Mouse (Mus musculus) right cerebral cortex, adult 2 months (tissue): ENCODE measurements around the gene Kif1c.
A peak's percentile ranks its signal among the peaks of the same experiment; 100 is the strongest.

ENCODE experiments used
- DNase-seq, 2 experiments: peaks; one replicate each; pipeline ENCODE4 v3.0.0; 2021 to 2022; ENCODE audit warnings: low spot score in 2 of 2

Gene Kif1c

DNA sequence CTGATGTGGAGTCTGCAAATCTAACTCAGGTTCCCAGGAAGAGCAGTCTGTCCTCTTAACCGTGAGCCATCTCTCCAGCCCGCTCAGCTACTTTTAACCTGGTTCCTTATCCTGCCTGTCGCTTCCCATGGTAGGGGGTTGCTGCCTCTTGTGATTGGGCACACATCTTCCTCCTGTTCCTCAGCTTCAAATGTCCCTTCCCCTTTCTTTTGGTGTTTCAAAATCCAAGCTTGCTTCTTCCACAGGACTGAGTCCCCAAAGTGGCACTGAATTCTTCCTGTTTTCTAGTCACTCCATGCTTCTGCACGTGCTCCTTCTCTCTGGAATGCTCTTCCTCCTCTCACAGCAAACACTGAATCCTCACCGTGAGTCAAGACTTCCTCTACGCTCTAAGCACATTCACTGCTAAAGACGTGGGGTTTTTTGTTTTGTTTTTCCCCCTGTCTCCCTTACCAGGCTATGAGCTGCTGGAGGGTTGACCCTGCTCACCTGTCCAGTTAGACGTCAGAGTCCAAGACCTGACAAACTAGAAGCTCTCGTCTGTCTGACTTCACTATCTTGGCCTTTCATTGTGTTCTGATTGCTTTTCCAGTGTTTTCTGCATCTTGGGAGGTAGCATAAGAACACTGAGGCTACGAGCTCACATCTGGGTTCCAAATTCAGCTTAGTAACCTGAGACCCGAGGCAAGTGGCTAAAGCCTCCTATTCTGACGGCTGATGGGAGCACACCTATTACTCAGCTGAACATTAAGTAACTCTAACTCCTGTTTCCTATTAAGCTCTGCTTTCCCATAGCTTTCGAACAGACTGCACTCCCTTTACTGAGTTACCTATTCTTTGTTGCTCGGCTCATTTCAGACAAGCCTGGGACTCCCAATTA, 32.8 kb upstream of the Kif1c start:
- no peak for DNase-seq

DNA sequence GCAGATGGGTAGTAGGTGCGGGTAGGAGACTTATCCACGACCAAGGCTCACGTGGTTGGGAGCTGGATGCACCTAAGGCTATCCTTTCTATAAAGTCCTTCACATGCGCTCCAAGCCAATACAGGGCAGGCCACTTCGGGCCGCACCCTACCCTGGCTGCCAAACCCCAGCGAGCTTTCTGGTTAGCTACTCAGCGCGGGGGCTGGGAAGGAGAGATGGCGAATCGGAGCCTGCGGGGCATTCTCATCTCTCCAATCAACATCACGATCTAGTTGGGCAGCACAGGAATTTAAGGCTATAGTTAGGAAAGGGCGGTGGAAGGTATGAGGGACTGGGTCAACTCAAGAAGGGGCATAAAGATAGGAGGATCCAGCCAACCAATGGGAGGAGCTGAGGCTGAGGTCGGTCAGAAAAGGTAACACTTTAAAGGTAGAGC, 32.0 kb upstream of the Kif1c start:
- no peak for DNase-seq

DNA sequence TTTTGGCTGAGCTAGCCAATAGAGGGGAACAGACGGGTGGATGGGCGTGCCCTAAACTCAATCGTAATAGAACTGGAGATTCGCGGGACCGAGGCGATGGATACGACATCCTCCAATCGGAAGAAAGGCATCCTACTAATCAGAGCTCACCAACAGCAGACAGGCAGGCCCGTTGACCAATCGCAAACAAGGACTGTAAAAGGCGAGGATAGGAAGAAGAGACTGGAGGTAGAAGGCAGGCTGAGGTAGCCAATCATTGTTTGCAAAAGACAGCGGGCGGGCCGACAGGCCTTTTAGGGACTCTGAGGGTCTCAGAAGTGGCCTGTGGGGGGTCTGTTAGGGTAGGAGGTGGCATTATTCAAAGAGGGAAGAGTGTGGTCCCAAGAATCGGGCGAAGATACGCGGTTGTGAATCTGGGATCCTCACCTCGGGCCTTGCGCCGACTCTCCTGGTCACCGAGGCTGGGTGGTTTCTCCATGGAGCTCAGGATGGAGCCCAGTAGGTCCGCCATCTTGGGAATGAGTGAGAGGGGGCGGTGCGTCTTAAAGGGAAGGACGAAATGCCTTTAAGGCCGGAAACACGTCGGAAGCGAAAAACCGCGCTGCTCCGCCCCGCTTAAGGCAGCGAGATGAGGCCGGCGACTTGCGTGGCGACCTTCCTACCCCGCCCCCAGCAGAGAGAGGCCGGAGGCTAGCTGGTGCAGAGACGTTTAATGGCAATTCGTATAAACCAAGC, 31.4 kb upstream of the Kif1c start, which contains the start of gene Spag7:
Gene Spag7, minus strand, starts transcription at position 646 of the 735 bp plus-strand sequence.
- peak; percentile 98 to 99 for DNase-seq

DNA sequence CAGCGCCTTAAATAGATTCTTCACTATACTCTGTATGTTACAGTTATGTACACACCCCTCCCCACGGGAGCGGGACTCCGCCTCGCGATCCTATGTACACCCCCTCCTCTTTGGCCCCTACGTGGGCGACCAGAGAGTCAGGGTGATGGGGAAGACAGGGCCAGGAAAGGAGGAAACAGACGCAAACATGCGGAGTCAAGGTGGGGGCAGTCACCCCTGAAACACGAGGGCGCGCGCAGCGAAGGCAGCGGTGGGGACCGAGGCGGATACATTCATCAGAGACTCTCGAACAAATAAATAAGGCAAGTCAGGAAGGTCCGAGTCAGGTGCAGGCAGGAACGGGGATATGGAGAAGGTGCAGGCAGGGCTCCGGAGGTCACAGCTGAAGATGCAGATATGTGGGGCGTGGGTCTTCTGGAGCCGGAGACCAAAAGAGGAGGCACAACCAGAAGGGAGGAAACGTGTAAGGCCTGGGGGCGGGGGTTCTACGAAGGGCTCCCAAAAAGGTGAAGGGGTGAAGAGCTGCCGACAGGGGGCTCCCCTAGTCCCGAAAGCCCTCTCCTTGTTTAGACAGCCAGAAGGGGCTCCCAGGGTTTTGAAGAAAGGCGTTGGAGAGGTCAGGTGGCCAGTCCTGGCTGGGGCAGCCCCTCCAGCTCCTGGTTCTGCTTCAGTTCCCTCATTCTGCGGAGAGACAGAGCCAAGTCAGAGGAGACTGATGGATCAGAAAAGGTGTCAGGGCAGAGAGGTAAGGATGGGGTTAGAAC, 30.6 kb upstream of the Kif1c start:
- DNase-seq, result peak; percentile 59 to 64

DNA sequence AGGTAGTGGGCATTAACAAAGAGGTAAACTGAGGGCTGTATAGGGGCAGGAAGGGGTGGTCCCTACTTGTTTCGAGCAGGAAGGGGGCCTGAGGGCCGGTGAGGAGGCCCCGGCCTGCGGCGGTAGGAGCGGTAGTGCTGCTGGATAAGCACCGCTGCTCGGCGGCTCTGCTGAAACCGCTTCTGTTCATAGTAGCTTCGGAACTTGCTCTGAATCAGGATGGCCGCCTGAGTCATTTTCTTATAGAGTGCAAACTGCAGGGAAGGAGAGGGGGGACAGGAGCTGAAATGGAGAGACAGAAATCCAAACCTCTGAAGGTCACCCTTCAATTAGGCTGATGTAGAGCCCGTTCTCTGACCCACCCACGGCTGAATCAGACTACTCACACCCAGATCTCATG, 29.9 kb upstream of the Kif1c start:
- DNase-seq, result peak in 1 of 2 experiments; percentile 42

DNA sequence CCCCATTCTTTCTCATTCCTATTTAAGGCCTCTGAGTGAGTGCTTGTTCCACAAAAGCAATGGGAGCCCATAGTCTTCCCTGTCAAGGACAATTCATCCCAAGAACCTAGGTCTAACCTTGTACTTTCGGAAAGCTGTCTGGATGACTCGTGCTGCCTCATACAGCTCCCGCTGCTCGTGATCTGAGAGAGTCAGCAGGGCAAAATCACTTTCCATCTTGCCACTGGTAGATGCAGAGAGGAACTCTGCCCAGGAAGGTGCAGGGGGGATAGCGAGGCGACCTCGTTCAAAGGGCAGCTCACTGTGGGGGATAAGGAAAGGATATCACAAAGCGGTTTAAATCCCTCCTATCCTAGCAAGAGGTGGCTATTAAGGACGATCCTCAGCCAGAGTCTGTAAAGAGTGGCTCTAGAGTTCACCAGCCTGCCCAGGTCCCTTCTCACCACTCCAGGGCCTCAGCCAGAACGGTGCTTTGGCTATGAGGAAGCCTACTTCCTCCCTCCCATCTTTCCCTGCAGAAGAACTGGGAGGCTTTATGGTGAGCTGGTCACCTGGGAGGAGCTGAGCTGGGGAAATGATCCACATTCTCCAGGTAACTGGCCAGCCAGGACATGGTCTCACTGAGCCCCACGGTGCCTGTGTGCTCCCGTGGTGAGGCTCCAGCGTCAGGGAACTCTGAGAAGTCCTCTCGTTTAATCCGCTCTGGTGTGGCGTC, 28.9 kb upstream of the Kif1c start:
- no peak for DNase-seq

DNA sequence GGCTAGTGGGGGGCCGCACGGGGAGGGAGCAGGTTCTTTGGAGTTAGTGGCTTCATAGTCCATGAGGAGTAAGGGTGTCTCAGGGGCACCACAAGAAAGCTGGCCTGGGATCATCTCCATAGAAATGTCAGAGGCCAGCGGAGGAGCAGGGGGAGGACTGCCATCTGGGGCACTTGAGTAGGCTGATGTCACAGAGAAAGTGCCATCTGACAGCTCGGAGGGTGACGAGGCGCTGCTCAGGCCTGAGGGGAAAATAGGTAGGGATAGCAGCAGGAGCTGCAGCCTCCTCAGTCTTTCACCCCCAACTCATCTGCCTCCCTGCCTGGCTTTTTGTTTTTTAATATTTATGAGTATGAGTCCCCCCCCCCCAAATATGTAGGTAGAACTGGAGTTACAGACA, 26.3 kb upstream of the Kif1c start:
- DNase-seq, result no peak

DNA sequence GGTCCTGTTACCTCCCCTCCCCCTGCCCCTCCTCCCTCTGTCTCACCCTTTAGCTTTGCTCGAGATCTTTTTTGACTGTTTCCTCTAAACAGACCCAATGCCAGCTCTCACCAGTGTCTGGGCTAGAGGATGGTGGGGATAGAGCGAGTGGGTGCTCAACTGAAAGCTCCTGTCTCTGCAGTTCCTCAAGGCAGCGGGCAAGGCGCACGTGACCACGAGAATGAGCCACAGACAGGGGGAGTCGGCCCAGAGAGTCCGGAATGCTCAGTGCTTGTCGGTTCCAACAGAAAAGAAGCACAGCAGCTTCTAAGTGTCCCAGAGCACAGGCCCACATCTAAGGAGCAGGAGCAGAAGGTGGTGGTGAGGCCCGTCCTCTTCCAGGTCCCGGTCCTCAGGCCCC, 25.8 kb upstream of the Kif1c start:
- no peak for DNase-seq

DNA sequence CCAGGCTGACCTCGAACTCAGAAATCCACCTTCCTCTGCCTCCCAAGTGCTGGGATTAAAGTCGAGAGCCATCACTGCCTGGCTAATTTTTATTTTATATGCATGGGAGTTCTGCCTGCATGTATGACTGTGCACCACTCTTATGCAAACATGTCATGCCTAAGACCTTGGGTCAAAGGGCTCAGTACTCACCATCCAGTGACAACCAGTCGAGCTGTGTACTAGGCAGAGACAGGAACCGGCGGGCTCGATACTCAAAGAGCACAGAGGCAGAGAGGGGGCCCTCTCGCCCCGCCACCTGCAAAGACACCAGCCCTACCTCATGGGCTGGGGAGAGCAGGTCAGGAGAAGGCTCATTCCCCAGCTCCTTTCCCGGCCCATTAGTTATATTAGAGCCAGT, 22.3 kb upstream of the Kif1c start:
- no peak for DNase-seq

DNA sequence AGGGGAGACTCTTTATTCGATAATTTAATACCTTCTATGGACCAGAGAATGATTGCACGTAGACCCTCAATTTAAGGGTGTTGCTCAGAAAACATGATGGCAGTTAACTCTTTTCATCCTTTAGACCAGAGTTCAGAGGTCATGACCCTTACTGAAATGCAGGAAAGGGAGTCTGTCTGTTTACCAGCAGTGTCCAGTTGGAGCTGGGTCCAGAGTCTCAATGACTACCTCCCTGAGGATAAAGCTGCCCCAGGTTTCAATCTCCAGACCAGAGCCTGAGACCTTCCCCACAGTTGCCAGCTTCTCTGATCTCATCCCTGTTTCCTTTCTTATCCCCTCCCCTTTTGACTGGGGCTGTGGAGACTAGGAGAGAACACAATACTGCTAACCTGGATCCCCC, 21.8 kb upstream of the Kif1c start:
- no peak for DNase-seq

DNA sequence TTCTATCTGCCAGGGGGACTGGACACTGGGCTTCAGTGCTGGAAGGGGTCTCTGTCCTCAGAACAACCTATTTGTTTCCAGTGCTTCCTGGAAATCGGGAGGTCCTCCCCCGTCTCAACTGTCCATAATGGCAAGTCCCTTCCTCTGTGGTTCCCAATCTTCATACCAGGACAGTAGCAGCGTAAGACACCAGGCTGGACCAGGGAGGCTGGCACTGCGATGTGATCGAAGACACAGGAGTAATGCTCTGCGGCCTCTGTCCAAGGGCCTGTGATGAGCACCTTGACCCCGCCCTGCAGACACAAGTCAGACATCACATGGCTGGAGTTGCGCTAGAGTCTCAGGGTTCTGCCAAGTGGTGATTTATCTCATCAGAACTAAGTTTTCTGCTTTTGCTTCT, 21.0 kb upstream of the Kif1c start:
- DNase-seq, result no peak

DNA sequence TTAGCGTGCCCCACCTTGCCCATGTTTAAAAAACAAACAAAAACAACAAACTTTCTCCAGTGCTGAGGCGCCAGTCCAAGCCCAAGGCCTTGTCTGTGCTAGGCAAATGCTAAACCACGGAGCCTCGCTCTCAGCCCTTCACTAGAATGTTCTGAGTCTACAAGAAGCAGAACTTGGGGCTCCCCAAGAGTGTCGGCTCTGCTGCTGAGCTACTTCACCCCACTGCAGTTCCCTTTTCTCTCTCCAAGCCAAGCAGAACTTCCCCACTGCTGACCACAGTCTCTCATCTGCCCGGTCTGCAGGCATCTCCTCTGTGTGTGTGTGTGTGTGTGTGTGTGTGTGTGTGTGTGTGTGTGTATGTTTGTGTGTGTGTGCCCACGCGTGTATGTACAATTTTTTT, 20.5 kb upstream of the Kif1c start:
- no peak for DNase-seq

DNA sequence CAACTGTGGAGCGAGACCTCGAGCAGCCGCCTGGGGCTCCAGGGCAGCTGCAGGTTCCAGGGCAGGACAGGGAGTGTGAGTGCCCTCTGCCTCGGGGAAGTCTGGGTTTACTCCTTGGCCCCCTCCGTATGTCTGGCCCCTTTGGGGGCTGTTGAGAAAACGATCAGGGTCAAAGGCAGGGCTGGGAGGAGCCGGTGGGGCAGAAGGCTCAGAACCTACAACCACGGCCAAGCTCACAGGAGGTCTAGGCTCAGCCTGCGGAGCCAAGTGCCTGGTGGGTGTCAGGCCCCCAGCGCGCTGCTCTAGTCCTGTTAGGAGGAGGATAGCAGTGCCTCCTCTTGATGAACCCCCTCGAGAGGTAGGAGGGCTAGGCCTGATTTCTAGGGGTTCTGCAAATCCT, 19.2 kb upstream of the Kif1c start:
- no peak for DNase-seq

DNA sequence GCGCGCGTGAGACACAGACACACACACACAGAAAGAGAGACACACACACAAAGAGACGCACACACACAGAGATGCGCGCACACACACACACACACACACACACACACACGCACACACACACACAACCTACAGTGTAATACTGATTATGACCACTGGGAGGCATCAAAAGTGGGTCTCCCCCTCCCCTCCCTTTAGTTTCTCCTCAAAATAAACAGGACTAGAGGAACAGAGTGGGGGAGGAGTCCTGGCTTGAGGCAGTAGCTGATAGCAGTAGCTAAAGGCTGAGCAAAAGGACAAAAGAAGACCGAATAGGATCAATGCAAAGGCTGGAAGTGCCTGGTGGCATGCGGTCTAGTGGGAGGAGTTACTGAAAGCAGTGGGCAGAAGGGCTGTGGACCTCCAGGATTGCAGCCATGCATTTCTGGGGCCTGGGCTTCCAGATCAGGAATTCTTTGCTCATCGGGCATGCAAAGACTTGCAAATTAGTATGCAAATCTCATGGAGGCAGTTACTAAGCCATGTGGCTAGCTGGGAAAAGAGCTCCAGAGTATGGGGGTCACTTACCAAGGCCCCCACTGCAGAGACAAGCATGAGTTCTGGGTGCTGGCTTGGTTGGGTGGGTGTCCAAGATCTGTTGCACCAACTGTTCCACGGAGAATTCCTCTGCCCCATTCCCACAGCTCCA, 18.3 kb upstream of the Kif1c start:
- no peak for DNase-seq

DNA sequence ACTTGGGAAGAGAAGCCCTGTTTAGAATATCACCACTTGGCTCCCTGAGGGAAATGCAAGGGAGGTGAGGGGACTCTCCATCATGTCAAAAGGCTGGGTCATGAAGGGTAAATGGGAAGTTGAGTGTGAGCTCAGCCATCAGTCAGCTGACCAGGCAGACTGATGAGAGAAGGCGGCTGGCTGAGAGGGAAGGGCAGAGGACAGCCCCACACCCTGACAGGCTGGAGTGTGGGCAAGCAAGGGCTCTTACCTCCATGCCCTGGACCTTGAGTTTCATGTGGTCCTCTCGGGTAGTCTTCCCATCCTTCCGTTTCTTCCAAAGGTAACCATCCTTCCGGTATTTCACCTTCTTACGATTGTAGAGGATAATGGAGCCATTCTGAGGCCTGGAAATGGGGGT, 16.7 kb upstream of the Kif1c start:
- no peak for DNase-seq

DNA sequence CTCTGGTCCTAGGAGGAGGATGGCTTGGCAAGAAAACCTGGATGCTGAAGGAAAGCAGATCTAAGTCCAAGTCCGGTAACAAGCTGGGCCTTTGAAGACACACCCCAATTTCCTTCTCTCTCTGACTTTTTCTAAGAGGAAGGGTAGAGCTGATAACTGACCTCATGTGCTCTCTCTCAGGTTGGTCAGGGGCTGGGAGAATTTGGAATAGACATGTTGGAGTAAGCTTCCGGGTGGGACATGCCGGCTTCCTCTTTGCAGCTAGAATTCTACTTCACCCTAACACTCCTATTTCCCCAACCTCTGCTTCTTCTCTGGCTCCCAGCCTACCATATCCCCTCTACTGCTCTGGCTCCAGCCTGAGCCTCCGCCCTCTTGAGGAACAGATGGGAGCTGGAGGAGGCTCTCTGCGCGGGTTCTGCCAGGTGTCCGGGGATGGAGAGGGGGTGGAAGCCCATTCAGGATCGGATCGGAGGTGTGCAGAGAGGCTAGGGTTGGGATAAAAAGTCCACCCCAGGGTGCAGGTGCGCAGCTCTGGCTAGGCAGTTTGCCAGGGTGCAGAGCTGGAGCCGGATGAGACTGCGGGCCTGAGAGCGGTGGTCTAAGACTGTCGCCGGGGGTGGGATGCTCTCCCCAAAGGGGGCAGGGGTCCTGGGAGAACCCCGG, 13.3 kb upstream of the Kif1c start:
- DNase-seq, result peak; percentile 72 to 78

DNA sequence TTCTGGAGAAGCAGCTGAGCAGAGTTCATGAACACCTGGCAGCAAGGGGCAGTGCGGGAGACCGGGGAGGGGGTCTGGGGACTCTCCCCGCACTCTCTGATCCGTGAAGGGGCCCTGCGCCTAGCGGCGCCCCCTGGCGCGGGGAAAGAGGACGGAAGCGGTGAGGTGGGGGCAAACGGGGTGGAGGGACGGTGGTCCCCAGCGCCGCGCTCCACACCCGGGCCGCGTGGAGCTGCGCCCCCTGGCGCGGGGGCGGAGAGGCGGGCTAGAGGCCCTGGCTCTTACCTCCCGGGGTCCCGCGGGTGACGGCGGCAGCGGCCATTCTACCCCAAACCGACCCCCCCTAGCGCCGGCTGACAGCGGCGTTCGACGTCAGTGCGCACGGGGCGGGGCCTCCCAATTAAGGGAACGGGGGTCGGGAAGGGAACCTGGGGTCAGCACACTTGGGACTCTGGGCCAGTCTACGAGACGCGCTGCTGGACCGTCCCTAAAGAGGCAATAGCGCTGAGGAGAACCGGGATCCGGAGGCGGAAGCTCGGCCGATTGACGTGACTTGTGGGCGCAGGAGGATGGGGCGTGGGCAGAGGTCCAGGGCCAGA, 12.6 kb upstream of the Kif1c start, which contains the start of gene Camta2:
Gene Camta2, minus strand, starts transcription at position 505 of the 599 bp plus-strand sequence.
- DNase-seq, result peak; percentile 77 to 87

DNA sequence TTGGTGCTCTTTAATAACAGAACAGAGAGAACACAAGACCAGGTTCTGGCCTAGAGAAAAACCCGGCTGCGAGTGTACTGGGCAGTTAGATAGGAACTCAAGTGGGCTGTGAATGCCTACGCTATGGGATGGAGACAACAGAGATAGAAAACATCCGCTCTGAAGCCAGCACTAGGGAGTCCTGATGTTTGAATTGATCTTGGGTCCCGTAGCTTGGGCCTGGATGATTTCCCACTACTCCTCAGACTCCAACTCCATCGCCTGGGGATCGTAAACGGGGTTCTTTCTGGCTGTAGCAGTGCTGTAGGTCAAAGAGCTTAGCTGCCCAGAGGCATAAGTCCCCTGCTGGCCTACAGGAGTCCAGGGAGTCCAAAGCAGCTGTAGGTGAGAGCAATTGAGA, 12.0 kb upstream of the Kif1c start:
- DNase-seq, result no peak

DNA sequence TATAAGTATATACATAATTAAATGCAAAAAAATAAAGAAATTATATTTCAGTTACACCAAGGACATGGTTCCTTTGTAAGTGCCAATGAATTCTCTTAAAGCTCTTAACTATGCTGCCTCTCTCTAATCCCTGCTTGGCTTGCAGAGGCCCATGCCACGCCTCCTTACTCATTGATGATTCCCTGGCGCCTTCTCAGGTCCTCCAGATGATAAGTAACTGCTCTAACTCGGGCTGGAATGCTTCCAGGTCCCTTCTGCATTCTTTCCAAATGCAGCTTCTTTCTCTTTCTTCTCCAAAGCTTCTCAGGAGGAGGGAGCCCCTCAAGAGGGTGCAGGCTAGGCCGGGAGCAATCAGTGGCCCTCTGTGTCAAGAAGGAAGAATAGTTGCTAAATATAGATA, 10.8 kb upstream of the Kif1c start:
- DNase-seq, result no peak

DNA sequence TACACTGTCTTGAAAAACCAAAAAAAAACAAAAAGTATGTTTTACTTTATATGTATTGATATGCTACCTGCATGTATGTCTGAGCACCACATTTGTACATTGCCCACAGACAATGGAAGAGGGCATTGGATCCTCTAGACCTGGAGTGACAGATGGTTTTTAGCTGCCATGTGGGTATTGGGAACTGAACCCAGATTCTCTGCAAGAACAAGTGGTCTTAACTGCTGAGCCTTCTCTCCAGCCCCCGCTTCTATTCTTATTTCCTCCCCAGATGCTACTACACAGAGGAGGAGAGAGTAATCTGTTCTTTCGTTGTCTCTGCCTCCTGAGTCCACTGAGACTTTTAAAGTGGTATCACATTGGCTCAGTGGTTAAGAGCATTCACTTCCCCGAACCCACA, 6.8 kb upstream of the Kif1c start:
- no peak for DNase-seq
